Mouse (Mus musculus) kidney, adult 18-20 months (tissue): ENCODE measurements around the gene Mtap.

ENCODE experiments used
- DNase-seq: peaks from one replicate; pipeline ENCODE4 v3.0.0; 2021

Gene Mtap

DNA sequence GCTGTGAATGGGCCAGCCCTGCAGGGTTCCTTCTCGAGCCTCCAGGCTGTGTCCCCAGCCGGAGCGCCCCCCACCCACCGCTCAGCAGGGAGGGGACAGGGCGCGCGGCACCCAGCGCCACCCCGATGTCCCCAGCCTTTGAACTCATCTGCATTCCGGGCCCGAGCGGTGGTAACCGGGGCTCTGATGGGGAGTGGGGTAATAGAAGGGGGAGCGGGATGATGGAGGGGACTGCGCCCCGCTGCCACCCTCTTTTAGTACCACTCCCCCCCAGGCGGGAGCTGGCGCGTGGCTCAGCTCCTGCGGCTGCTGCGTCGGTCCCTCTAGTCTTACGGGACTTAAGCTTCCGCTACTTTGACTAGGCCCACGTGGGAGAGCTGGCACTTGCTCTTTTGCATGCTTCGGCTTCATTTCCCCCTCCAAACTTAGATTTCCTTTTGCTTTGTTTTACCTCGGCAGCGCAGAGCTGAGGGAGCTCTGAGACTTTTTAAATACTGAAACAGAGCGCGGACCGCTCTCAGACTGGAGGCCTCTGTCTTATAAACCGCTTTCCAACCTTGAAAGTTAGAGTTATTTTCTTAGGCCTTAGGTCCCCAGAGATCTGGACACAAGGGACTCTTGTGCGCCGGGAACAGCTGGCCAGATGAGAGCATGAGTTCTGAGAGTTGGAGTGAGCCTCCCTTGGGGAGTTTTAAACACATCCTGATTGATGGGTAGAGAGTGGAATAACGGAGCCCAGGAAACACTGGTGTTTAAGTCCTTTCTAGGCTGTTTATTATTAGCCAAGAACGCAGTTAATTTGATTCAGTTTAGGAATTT, 829 bp downstream of the Mtap start:
- peak; percentile 55 for DNase-seq

GRCm38 (mm10) chr4:89138361-89138651, 1.4 kb downstream of the Mtap start:
- DNase-seq = no peak

GRCm38 (mm10) chr4:89140832-89141231, 3.9 kb downstream of the Mtap start:
- peak; percentile 55 for DNase-seq

GRCm38 (mm10) chr4:89145409-89145808, 8.5 kb downstream of the Mtap start:
- DNase-seq = peak; percentile 73

GRCm38 (mm10) chr4:89146291-89146690, 9.4 kb downstream of the Mtap start:
- no peak for DNase-seq

GRCm38 (mm10) chr4:89149261-89149660, 12.3 kb downstream of the Mtap start:
- no peak for DNase-seq

GRCm38 (mm10) chr4:89161389-89161788, 24.5 kb downstream of the Mtap start:
- no peak for DNase-seq

GRCm38 (mm10) chr4:89162496-89162895, 25.6 kb downstream of the Mtap start:
- DNase-seq = no peak

- no peak for DNase-seq
Observed at GRCm38 (mm10) chr4:89163613-89164012, 26.7 kb downstream of the Mtap start.

GRCm38 (mm10) chr4:89164681-89165080, 27.8 kb downstream of the Mtap start:
- no peak for DNase-seq

GRCm38 (mm10) chr4:89168877-89169276, 32.0 kb downstream of the Mtap start:
- no peak for DNase-seq

DNA sequence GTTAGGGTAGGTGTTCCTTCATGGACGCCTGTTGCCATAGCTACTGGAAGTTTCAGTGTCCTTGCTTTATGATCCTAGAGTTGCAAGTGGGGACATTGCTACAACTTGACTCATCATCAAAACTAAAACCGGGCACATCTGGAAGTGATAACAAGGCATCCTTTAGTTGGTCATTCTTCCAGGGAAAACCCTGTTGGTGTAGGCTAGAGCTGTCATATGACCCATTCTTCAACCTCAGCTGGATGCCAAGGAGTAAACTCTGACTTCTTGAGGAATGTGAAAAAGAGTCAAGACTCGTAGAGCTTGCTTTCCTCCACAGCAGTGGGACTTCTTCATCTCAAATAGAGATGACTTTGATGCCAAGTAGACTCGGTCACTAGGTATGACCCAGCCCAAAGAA, 32.8 kb downstream of the Mtap start:
- no peak for DNase-seq

- DNase-seq = no peak
Observed at GRCm38 (mm10) chr4:89170931-89171330, 34.0 kb downstream of the Mtap start.

DNA sequence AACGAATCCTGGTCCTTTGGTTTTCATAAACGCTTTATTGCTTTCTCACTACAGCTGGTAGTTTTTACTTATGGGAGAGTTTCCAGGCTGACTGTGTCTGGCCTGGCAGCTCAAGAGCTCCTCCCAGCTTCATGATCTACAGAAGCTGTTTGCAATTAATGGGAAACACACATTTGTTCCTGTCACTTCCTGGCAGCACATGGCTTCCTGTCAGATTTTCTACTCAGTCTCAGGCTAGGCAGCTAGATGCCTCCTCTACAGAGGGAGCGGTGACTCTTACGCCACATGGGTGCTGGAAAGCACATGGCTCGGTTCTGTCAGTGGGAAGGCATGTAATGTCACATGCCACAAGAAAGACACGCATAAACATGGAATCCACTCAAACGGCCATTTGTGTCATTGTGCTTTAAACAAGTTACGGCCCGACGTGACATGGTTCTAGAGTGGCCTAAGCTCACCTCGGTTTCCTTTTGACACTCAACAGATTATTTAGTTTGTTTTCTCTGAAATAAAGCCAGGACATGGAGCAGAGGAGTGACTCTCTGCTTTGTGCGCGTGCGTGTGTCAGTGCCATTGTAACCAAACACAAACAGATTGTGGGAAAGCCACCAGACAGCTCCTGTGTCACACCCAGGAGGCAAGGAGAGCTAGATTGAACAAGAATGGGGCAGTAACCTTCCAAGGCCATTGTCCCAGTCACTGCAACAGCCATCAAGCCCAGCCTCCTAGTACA, 36.1 kb downstream of the Mtap start:
- DNase-seq = no peak

GRCm38 (mm10) chr4:89177514-89178307, 40.8 kb downstream of the Mtap start:
- no peak for DNase-seq

- no peak for DNase-seq
Observed at GRCm38 (mm10) chr4:89180121-89180520, 43.2 kb downstream of the Mtap start.

DNA sequence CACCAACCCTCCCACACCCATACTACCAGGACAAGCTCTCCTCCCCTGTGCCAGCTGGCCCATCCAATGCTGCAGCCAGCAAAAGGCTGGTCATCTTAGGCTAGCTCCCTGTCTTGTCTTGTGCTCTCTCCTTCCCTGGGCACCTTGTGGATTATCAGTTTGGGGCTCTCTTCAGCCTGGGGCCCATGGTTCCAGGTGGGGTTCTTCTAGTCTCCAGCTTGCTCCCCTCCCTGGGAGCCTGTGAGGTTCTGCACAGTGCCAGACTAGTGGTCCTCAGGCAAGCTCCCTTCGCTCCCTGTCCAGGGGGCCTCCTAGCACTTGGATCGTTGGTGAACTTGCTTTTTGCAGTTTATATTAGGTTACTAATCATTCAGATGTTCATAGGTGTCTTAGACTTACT, 44.7 kb downstream of the Mtap start:
- no peak for DNase-seq

DNA sequence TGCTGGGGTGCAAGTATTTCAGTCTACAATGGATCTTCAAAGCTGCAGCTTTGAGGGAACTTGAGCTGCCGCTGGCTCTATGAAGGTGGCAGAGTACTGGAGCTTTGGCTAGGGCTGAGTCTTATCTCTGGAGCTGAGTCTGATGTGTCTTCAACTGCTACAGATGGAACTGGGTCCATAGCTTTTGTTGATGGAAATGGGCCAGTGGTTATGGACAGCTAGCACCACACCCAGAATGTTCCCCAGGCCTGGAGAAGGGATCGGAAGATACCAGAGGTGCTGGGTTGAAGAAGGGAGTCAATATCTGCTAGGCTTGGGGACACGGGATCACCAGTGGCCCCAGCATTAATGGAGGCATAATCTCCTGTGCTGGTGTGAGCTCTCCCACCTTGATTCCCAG, 45.6 kb downstream of the Mtap start:
- no peak for DNase-seq

DNA sequence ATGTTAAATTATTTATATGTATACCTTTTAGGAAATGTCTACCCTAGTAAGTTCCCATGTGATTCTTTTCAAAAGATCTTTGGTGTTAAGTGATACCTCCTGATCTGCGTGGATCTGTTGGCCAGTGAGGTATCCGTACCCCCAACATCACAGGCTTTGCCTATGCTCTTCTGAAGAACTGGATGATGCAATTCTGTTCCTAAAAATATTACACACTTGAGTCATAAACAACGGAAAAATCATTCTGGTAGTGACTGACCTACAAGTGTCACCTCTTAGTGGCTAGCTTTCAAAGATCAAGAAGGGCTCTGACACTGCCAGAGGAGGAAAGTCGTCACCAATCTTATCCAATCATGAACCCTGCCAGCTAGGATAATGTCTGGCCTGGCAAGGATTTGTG, 58.6 kb downstream of the Mtap start:
- no peak for DNase-seq

GRCm38 (mm10) chr4:89197128-89197527, 60.2 kb downstream of the Mtap start:
- no peak for DNase-seq

DNA sequence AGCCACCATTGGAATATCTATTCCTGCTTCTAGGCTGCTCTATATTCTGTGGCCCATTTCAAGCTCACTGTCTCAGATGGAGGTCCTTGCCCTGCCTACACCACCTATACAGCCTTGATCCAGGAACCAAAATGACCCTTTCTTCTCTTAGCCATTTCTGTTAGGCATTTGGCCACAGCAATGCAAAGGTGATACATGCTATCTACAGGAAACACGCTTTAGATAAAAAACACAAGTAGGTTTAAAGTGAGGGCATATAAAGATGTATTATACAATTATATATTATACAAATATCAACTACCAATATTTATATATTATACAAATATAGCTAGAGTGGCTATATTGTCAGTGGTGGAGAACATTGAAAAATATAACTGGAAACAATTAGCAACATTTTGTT, 63.9 kb downstream of the Mtap start:
- no peak for DNase-seq

GRCm38 (mm10) chr4:89209310-89209709, 72.4 kb downstream of the Mtap start:
- DNase-seq = no peak

DNA sequence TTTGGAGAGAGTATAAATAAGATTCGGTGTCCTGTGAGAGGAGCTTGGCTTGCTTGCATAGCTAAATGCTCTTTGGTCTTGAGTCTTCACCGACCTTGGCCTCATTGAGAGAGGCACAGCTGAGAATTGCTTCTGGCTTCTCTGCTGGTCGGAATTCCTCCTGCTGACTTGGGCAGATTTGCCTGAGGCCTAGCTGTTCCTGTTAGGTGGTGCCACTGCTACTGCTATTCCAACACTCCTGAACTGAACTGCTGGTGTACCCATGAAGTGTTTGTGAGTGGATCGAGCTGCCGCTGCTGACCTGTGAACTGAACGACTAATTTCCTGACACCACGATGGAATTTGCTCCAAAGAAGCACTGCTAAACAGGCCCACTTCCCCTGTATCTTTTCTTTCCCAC, 73.4 kb downstream of the Mtap start:
- DNase-seq = no peak

- DNase-seq = no peak
Observed at GRCm38 (mm10) chr4:89212178-89212577, 75.3 kb downstream of the Mtap start.
